Mouse (Mus musculus) embryo, embryonic 10.5 days (tissue): ENCODE measurements around the gene Xrcc1.
"Not testable (repeated sequence)": the region's sequence is repeated elsewhere in the genome, so short reads cannot be mapped to it uniquely, and the experiment has no call there.

Experiments
- DNase-seq: peaks from one replicate; pipeline ENCODE4 v3.0.0-alpha.2; 2015; ENCODE audit warnings: low spot score

Gene Xrcc1

DNA sequence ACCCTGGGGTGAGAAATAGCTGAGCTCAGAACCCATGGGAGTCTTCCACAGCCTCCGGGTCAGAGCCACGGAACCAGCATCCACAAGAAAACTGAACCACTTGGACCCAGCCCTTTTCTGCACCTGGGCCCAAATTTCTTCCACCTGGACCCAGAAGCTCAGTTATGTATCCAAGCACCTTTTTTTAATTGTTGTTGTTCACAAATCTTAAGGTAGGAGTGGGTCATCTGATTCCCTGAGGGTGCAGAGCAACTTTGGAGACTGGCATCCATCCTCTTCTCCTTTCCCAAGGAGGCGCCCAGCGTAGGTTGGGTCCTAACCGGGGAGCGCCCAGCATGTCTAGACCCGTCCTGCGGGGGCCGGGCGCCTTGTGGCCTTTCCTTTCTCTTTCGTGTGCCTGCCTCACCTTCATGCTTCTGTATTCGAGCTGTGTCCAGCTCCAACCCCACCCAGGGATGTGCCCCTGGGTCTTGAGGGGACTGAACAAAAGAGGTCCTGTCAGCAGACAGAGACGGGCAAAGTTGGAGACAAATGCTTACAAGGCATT lies at the start of gene Xrcc1, which contains the start of gene Pinlyp:
Gene Xrcc1, plus strand, starts transcription at position 222 of the 547 bp plus-strand sequence.
Gene Pinlyp, minus strand, starts transcription at position 51 of the 547 bp plus-strand sequence.
- DNase-seq, result no peak

DNA sequence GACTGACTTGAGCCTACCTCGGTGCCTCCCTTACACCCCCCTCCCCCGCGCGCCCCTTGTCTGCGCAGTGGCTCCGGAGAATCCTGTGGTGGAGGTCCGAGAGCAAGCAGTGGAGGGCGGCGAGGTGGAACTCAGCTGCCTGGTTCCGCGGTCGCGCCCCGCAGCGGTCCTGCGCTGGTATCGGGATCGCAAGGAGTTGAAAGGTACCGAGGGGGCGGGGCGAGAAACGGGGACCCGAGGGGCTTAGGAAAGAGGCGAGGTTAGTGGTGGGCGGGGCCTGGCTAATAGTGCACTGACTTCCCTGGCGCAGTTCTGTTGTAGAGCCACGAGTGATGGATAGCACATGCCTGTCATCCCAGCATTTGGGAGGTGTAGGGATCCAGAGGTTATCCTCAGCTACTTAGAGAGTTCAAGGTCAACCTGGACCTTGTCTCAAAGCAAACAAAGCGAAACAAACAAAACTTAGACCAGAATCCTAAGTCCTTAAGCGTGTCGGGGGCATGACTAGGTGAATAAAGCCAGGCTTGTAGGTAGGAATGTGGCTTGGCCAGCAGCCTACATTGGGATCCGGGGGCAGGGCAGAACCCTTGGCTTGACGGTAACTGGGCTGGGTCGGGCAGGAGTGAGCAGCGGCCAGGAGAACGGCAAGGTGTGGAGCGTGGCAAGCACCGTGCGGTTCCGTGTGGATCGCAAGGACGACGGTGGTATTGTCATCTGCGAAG lies 46.1 kb upstream of the Xrcc1 start:
- DNase-seq, result peak; percentile 68

DNA sequence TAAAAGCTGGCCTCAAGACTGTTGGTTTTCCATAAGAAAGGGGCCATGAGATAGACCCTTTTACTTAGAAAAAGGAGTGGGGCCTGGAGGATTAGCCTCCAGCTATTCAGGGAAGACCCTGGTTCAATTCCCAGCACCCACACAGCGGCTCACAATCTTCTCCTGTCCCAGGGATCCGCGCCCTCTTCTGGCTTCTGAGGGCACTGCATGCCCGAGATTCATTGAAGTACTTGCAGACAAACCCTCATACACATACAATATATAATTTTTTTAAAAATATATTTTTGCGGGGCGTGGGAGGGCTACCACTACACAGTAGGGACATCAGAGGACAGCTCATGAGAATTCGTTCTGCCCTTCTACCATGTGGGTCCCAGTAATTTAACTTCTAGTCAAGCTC lies 45.2 kb upstream of the Xrcc1 start:
- DNase-seq, result peak; percentile 51

DNA sequence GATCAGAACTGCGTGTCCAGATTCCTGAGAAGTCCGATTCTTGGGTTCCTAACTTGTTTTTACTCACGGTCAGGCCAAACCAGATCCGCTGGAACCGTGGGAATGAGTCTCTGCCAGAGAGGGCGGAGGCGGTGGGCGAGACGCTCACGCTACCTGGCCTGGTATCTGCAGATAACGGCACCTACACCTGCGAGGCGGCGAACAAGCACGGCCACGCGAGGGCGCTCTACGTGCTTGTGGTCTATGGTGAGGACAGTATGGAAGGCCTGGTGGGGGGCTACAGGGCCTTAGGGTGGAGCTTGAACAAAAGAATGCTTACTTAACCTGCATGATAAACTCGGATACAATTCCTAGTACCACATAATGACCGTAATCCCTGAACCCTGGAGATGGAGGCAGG lies 44.6 kb upstream of the Xrcc1 start:
- no peak for DNase-seq

DNA sequence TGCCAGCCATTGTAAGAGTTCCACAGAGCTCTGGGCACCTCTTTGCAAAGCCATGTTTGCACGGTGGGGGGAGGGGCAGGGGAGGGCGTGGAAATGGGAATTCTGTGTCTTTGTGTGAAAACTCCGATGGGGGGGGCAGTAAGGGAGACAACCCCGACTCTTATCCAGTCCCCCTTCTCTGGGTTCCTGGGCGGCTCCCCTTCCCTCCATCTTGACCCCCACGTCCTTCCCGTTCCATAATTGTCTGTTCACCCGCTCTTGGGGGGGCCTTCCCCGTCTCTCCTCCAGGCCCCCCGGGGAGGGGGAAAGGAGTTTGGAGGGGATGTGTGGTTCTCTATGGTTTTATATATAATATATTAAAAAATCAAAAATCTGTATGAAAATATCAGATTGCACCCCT lies 42.1 kb upstream of the Xrcc1 start:
- DNase-seq, result no peak

DNA sequence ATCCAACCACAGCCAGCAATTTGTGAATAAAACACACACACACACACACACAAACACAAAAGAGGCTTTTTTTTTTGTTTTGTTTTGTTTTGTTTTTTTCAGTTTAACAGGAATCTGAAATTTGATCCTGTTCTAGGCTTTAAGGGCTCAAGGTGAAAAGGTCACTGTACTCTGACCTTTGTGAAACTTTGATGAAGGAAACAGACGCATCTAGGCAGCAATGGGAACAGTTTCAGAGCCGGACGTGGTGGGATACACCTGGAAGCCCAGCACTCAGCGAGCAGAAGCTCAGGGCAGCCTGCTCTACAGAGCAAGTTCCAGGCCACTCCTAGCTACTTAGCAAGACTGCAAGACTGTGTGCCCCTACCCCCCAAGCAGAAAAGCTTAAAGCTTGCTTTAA lies 41.2 kb upstream of the Xrcc1 start:
- peak; percentile 56 for DNase-seq

DNA sequence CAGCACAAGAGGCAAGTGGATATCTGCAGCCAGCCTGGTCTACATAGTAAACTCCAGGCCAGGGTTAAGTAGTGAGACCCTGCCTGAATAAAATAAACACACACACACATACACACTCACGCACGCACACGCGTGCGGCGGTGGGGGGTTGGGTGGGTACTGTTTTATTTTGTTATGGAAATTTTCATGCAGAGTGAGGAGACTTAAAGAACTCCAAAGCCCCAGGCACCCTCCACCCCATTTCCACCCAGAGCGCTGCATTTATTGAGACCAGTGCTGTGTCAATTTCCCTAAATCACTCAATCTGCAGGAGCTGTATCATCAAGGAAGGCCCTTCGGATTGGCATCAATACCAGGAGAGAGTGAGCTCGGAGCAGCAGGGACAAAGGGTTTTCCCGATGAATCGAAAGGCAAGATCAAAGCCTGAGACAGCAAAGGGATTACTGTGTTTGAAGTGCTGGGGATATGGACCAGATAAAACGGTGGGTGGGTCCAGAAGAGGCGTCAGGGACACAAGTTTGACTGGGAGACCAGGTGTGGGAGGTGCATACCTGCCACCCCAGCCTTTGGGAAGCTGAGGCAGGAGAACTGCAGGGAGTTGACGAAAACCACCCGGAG lies 40.5 kb upstream of the Xrcc1 start:
- DNase-seq, result peak; percentile 24

DNA sequence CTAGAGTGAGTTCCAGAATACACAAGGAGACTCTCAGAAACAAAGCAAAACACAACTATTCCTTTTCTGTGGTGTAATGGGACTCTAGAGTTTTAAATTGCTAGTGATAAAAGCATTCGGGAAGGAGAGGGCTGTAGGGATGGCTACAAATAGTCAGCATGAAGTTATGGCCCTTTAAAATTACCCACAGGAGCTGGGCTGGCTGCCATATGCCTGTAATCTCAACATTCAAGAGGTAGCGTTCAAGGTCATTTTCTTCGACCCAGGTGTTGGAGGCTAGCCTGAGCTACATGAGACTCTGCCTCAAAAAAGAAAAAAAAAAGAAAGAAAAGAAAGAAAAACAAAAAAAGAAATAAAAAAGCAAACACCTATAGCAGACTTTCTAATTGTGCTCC lies 40.0 kb upstream of the Xrcc1 start:
- DNase-seq, result peak; percentile 20

DNA sequence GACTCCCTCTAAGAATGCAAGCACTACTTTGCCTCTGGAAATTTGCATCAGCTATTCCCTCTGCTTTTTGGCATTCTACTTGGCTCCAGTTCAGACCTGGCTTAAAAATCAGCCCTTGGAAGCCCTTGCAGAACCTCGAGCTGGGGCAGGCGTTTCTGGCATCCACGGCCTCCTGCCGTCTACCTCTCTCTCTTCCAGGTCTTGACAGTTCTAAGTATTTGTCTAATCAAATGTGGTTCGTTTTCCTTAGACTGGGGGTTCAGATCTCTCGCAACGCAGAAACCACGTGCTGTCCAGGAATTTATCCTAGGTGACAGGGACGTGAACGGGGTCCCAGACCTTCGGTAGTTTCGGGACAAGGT lies 39.6 kb upstream of the Xrcc1 start:
- no peak for DNase-seq

DNA sequence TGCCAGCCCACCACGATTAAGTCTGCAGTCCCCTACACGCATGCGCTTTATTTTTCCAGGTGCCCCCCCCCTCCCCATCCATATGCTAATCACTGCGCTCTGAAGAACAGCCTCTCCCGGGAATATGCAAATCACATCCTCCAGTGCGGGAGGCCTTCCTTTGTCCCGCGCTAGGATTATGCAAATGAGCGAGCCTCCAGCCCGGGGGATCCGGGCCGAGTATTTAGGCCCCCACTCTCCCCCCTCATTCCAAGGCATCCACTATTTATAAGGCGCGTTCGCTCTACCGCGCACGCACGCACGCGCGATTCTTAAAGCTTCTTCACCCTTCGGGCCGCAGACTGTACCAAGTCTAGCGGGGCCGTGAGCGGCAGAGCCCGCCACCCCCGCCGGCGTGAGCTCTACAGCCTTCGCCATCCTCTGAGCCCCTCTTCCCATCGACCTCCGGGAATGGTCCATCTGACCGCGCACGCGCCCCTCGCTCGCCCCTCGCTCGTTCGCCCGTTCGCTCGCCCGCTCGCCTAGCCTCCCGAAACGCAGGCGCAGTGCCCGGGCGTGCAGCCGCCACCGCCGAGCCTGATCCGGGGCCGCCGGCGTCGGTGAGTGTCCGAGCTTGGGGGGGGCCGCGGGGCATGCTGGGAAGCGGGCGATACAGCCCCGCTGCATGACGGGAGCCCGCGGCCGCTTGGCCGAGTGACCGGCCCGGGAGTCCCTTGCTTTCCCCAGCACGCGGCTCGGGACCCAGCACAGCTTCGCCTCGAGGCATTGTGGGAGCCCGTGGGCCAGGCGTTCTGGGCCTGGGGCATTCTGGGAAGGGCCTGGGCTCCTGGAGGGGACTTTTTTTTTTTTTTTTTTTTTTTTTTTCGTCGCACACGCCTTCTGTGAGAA lies 39.0 kb upstream of the Xrcc1 start, which contains the start of gene Zfp428:
Gene Zfp428, plus strand, starts transcription at position 169 of the 888 bp plus-strand sequence.
- peak; percentile 96 for DNase-seq

DNA sequence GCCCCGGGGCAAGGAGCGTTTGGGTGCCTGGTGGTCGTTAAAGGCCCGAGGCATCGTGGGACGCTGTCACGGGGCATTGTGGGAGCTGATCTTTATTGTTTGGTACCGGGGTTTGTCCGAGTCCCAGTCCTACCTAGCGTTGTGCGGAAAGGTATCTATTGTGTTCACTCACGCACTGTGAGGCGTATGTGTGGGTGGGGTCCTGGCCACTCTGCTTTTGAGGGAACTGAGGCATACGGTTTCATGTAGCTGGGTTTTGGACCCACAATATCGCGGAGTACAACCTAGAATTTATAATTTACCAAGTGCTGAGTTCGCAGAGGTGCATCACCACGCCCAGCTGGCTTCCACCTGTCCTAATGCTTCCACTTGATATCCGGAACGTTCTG lies 38.4 kb upstream of the Xrcc1 start:
- no peak for DNase-seq

DNA sequence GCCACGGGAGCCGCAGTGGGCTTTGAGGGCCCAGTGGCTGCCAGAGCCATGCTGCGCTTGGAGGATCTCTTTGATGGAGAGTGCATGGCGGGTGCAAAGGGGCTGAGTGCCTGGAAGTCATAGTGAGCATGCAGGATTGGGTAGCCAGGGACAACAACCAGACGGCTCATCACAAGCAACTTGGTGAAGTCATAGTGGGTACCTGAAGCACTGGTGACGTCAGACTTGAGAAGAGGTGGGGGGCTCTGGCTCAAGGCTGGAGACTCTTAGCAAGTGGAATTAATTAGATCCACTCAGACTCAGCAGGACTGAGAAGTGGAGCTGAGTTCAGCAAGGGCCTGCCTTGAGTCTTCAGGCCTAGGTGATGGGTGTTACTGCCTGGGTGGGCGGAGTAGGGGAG lies 33.7 kb upstream of the Xrcc1 start, which contains the start of gene AC161166.1:
Gene AC161166.1, minus strand, starts transcription at position 101 of the 400 bp plus-strand sequence.
- DNase-seq, result no peak

DNA sequence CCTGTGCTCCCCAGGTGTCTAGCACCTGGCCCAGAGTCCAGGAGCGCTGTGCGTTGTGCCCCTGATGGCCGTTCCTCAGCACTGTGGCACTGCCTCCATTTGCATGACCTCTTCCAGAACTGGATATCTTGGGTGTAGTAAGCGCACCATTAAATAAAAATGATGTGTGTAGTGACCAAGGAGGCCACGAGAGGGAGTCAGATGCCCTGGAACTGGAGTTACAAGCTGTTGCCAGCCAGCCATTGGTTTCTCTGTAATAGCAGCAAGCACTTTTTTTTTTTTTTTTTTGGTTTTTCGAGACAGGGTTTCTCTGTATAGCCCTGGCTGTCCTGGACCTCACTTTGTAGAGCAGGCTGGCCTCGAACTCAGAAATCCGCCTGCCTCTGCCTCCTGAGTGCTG lies 29.8 kb upstream of the Xrcc1 start:
- peak; percentile 45 for DNase-seq

DNA sequence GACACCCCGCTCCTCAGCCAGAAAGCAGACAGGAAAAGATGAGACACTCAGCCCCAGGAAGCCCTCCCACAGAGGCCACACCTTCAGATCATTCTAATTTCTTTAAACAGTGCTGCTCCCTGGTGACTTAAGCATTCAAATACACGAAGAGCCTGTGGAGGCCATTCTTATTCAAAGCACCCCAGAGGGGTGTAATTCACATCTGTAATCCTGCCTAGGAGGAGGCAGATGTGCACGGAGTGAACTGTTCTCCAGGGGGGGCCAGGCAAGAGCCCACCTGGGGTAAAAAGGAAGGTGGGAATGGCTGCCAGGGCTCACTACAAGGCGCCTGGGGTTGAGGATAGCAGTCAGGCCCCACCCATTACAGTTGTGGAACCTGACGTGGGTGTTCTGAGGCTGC lies 29.0 kb upstream of the Xrcc1 start:
- no peak for DNase-seq

DNA sequence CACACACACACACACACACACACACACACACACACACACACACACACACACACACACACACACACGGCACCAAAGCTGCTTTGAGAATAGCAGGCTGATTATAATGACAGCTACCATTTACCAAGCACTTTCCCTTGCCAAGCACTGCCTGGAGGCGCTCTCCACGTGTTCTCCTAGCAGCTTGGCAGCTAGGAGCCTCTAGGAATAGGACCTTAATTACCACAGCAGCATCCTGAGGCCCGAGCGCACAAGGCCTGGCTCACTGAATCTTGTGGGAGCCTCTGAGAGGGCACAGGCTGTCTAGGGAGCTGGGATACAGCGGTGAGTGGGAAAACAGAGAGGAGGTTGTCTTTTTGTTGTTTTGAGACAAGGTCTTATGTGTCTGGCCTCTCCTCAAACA lies 28.4 kb upstream of the Xrcc1 start:
- no peak for DNase-seq

DNA sequence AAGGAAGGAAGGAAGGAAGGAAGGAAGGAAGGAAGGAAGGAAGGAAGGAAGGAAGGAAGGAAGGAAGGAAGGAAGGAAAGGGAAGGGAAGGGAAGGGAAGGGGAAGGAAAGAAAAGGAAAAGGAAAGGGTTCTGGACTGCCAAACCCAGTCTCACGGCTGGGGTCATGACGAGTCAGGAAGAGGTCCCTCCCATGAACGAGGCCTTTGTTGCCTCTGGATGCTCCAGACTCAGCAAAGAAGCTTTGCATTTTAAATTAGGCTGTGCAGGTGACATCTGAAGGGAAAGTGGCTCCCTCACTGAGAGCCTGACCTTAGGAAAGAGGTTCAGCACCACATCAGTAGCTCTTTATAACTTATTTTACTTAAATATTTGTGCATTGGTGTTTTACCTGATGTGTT lies 27.0 kb upstream of the Xrcc1 start:
- no peak for DNase-seq

DNA sequence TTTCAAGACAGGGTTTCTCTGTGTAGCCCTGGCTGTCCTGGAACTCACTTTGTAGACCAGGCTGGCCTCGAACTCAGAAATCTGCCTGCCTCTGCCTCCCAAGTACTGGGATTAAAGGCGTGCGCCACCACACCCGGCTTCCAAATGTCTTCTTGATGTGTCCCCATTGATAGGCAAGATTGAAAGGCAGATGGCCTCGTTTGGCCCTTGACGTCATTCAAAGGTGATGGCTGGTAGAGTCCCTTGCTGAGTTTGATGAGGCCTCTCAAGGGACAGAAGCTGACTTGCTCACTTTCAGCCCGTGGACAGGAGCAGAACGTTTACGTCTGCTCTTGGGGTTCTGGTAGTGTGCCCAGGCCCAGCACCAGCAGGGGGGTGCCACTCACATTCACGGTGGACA lies 26.0 kb upstream of the Xrcc1 start:
- DNase-seq, result not testable (repeated sequence)

DNA sequence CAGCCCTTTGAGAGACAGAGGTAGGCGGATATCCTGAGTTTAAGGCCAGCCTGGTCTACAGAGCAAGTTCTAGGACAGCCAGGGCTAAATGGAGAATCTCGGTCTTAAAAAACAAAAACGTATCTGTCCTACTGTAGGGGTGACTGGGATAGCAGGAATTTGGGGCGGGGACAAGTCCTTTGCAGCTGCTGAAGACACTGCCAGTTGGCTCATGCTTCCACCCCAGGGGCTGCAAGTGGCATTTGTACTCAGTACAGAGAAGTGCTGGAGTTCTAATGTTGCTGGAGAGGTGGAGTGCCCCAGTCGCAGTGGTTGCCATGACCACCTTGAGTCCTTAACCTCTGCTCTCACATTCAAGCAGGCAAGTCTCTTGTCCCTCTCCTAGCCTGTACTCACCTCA lies 23.3 kb upstream of the Xrcc1 start:
- DNase-seq, result no peak

DNA sequence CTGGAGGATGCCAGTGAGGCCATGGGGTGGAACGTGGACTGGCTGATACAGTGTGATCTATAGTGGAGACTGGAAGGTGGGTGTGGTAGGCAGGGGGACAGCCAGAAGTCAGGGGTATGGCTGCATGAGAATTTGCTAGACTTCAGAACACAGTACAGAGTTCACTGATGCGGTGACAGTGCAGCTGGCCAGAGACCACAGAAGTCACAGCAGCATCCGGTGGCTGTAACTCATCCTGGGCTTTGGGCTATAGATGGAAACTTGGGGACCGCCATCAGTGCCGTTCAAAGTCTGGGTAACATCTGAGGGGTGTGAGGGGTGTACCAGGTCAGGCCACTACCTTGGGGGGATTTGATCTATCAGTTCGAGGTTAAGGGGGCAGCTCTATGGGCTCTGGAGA lies 22.4 kb upstream of the Xrcc1 start:
- DNase-seq, result no peak

DNA sequence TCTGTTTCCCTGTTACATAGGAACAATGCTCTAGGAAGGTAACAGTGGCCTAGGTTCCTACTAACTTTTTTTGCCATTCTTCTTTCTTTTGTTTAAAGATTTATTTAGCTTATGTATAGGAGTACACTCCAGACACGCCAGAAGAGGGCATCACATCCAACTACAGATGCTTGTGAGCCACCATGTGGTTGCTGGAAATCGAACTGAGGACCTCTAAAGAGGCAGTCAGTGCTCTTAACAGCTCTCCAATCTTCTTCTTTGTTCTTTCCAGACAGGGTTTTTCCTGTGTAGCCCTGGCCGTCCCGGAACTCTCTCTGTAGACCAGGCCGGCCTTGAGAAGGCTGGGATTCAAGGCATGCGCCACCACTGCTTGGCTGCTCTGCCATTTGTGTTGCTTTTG lies 21.1 kb upstream of the Xrcc1 start:
- DNase-seq, result no peak

DNA sequence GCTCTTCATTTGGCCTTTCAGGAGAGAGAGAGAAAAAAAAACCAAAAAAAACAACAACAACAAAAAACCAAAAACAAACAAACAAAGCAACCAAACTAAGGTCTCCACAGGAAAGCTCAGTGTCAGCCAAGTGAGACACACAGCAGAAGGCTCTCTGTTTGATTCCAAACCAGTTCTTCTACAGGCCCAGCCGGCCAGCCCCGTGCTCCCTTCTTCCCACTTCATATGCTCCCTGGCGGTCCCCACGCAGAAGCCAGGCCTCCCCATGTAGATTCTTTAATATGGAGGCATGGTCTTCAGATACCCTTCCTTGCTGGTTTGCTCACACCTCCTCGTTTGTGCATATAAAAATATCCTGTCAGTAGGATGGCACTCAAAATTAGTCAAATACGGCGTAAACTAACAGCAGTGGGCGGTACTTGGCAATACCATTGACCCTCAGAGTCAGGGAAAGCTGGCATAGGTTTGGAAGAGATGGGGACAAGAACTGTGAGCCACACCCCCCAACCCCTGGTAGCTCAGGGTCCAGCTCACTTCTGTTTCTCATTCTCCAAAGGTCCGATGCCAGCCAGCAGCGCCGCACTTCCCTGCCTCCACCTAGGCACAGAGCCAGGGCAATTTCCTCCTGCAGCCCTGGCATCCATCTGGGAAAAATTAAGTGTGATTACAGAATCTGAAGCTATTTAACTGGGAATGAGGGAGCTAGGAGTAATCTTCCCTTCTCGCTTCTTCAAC lies 20.2 kb upstream of the Xrcc1 start:
- DNase-seq, result no peak

DNA sequence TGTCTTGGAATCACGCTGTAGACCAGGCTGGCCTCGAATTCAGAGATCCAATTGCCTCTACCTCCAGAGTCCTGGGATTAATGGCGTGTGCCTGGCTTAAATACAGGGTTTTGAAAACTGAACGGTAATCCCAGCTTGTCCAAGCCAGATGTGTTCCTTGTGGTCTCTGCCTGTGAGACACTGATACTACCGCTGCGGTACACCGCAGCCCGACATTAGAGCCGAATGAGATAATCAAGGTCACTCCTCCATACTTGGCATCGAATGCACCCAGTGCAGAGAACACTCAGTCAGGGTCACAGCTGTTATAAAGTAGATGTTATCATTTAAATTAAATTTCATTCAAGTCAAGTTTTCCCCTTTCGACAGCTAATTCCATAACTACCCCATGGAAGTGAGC lies 17.2 kb upstream of the Xrcc1 start:
- no peak for DNase-seq
